Mouse (Mus musculus) gastrocnemius, postnatal 36 days (tissue): ENCODE measurements at regions not wholly inside any gene's neighbourhood (a gene's known extent, or its start where the extent isn't known, plus 50 kb on each side); places are given as distances from the start of the nearest gene placed in this dataset.

Experiments used
- DNase-seq, 2 experiments: peaks; one replicate each; pipeline ENCODE4 v3.0.0; 2022
- intact Hi-C: fragments of 180-260 bp; cut with DNase I; formaldehyde crosslinking; loops from one replicate; pipeline ENCODE4 v1.15.1; 2025

GRCm38 (mm10) chr4:32148597-32148996 lies 90.0 kb upstream of the Bach2 start:
- intact Hi-C loops, result no loop called here

GRCm38 (mm10) chr4:32149171-32149570 lies 89.4 kb upstream of the Bach2 start:
- intact Hi-C loops, result no loop called here
- no peak for DNase-seq

More at GRCm38 (mm10) chr4:32148597-32148996, 90.0 kb upstream of the Bach2 start:
- DNase-seq, result no peak

GRCm38 (mm10) chr4:32153356-32153755 lies 85.2 kb upstream of the Bach2 start:
- intact Hi-C loops, result loop anchor here (2.0 to 10.0 kb wide), 3 partner anchors 84 to 421 kb away; partner anchors contain the start of gene Bach2

GRCm38 (mm10) chr4:32156965-32157364 lies 81.6 kb upstream of the Bach2 start:
- intact Hi-C loops, result loop anchor here (10.0 kb wide), 1 partner anchor 418 kb away; no protein-coding TSS in a partner anchor
- no peak for DNase-seq

More at GRCm38 (mm10) chr4:32153356-32153755, 85.2 kb upstream of the Bach2 start:
- no peak for DNase-seq

- intact Hi-C loops, result loop anchor here (10.0 kb wide), 1 partner anchor 416 kb away; no protein-coding TSS in a partner anchor
- DNase-seq, result no peak
These were observed 80.2 kb upstream of the Bach2 start for GRCm38 (mm10) chr4:32158451-32158850.

GRCm38 (mm10) chr4:32158886-32159285 lies 79.7 kb upstream of the Bach2 start:
- intact Hi-C loops, result loop anchor here (10.0 kb wide), 1 partner anchor 416 kb away; no protein-coding TSS in a partner anchor
- DNase-seq, result no peak

DNA sequence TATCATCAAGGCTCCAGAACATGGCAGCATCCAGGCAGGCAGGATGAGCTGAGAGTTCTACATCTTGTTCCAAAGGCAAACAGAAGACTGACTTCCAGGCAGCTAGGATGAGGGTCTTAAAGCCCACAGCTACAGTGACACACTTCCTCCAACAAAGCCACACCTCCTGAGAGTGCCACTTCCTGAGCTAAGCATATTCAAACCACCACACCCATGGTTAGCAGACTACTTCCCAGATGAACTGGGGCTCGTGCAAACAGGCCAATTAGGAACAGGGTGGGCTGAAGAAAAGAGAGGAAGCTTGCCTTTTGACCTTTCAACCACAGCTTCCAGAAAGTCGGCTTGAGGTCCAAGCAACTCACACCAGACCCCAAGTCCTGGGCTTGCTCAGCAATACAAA lies 77.8 kb upstream of the Bach2 start:
- DNase-seq, result no peak
- intact Hi-C loops, result no loop called here

- DNase-seq, result no peak
- intact Hi-C loops, result no loop called here
These were observed 76.5 kb upstream of the Bach2 start for GRCm38 (mm10) chr4:32161871-32162656.

DNA sequence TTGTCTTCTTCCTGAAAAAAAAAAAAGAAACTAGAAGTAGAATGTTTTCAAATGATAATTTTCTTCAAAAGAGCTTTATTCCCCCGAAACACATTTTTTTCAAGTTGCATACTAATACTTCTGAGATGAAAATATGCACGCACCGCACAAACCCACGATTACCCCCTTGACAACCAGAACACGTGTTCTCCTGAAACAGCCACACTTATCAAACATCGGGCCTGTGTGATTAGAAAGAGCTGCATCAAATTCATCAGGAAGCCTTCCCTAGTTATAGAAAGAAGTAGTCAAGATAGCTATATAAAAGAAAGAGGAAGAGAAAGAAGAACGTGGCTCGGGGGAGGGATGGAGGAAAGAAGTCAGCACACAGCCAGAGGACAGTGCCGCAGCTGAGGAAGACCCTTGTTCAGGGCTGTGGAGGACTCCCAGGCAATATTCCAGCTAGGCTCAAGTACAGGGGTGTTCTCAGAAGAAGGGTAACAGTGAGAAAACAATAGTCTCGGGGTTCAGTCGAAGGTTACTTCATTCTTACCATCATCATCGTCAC lies 75.8 kb upstream of the Bach2 start:
- no peak for DNase-seq
- intact Hi-C loops, result no loop called here

- no peak for DNase-seq
These were observed 74.4 kb upstream of the Bach2 start for GRCm38 (mm10) chr4:32164081-32164641.

DNA sequence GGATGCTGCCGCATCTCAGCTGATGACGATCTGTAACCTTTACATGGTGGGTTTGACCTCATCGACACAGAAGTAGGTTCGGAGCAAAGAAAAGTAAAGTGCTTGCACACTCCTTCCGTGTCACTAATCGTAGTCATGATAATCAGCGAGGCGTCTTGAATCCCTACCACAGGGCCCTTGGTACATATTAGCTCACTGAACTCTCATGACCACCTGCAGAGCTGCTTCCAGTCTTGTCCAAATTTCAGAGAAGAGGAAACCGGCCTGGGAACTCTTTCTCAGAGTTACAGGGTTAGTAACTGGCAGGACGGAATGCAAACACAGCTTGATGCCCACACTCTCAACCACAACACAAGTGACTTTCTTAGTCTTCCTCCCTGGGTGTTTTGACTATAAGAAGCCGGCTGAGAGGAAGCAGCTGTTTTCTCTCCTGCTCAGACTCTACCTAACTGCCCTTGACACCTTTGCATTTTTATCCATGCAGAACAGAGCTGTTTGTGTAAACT lies 73.8 kb upstream of the Bach2 start:
- intact Hi-C loops, result no loop called here
- DNase-seq, result no peak

More at GRCm38 (mm10) chr4:32164081-32164641, 74.4 kb upstream of the Bach2 start:
- intact Hi-C loops, result no loop called here

DNA sequence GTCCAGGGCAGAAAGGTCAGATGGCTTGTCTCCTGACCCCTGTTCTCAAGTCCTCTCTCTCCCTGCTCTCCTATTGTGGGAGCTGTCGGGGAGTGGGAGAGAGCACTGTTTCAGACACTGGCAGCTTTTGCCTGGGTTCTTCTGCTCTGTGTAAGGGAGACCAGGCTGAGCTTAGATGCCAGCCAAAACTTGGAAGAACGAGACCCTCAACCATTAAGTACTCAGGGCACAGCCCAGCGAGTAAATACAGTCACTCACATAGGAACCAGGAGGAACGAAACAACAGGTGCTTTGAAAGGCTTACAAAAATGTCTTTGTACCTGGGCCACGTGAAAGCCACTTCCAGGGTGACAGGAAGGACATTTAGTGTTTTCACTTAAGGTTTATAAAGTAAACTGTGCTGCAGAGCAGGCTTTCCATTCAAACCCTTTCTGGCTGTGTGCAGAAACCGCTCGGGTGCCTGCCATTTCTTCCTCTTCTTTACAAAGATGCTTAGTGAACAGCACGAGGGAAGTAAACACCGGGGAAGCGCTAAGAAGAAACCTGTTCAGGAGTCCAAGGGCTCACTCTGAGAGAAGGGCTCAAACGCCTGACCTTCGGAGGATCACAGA lies 72.6 kb upstream of the Bach2 start:
- intact Hi-C loops, result no loop called here
- DNase-seq, result no peak

DNA sequence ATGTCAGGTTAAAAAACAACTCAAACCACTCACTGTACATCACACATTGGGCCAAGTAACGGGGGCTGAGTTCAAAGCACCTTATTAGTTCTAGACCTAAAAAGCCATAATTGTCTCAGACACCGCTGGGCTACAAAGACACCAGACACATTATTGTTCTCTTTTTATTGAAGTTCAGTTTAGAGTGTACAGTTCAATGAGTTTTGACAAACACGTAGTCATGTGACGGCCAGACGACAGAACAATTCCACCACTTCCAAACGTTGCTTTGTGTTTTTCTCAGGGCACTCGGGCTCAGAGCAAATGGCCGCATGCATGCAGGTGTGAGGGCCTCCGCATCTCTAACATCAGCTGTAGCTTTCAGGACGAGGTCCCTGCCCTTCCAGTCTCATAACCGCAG lies 71.5 kb upstream of the Bach2 start:
- no peak for DNase-seq
- intact Hi-C loops, result no loop called here

- intact Hi-C loops, result no loop called here
- no peak for DNase-seq
These were observed 68.5 kb upstream of the Bach2 start for GRCm38 (mm10) chr4:32170106-32170459.

- no peak for DNase-seq
- intact Hi-C loops, result no loop called here
These were observed 68.0 kb upstream of the Bach2 start for GRCm38 (mm10) chr4:32170460-32171192.

GRCm38 (mm10) chr4:32171291-32171690 lies 67.3 kb upstream of the Bach2 start:
- intact Hi-C loops, result no loop called here
- no peak for DNase-seq

- DNase-seq, result no peak
- intact Hi-C loops, result no loop called here
These were observed 65.6 kb upstream of the Bach2 start for GRCm38 (mm10) chr4:32172992-32173391.

- intact Hi-C loops, result no loop called here
- DNase-seq, result no peak
These were observed 63.8 kb upstream of the Bach2 start for GRCm38 (mm10) chr4:32174771-32175170.

DNA sequence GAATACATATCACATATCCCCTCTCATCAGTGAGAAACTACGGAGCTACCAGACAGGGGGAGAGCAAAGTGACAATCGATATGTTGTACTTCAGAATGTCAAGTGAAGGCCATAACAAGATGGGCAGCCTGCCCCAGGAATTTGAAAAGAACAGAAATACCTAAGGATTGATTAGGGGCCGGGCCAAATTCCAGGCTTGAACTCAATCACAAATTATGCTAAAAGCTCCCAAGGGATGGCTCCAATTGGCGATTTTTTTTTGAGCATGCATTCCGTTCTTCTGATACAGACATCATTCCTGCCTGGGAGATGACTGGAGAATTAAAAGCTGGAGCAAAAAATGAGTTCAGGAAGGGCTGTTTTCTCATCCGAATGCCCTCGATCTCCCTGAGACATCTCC lies 63.4 kb upstream of the Bach2 start:
- intact Hi-C loops, result no loop called here
- no peak for DNase-seq

- intact Hi-C loops, result no loop called here
- DNase-seq, result no peak
These were observed 62.7 kb upstream of the Bach2 start for GRCm38 (mm10) chr4:32175853-32176448.
